Mouse (Mus musculus) forebrain, embryonic 15.5 days (tissue): ENCODE results near the gene Tsen15. TPM values are rescaled to one million over a fixed set of nuclear protein-coding genes. Genes with fewer than 3 reads are reported as not detected.

ENCODE experiments used
- ATAC-seq: fragments of 200-750 bp; cut with Nextera tagmentation; replicated peaks from 2 replicates; pipeline ENCODE4 v1.8.0; 2017; ENCODE audit warnings: mild to moderate bottlenecking, moderate TSS enrichment, moderate library complexity
- H3K27ac ChIP-seq: fragments of 300-500 bp; sonication (generic); replicated peaks from 2 replicates; pipeline ENCODE4 v1.5.1; 2015; ENCODE audit warnings: mild to moderate bottlenecking, inconsistent platforms
- H3K27me3 ChIP-seq: fragments of 300-500 bp; sonication (generic); 2 replicates; pipeline ENCODE4 v1.6.1; 2015; ENCODE audit warnings: inconsistent platforms
- H3K36me3 ChIP-seq: fragments of 300-500 bp; sonication (generic); 2 replicates; pipeline ENCODE4 v1.6.1; 2015; ENCODE audit warnings: mild to moderate bottlenecking, inconsistent platforms
- H3K4me1 ChIP-seq: fragments of 300-500 bp; sonication (generic); 2 replicates; pipeline ENCODE4 v1.6.1; 2015; ENCODE audit warnings: inconsistent platforms
- H3K4me2 ChIP-seq: fragments of 300-500 bp; sonication (generic); replicated peaks from 2 replicates; pipeline ENCODE4 v1.6.1; 2015; ENCODE audit warnings: mild to moderate bottlenecking, inconsistent platforms
- H3K4me3 ChIP-seq: fragments of 300-500 bp; sonication (generic); 2 replicates; pipeline ENCODE4 v1.5.1; 2015; ENCODE audit warnings: mild to moderate bottlenecking, inconsistent platforms
- H3K9ac ChIP-seq: fragments of 300-500 bp; sonication (generic); replicated peaks from 2 replicates; pipeline ENCODE4 v1.6.1; 2015; ENCODE audit warnings: mild to moderate bottlenecking, inconsistent platforms
- H3K9me3 ChIP-seq: fragments of 300-500 bp; sonication (generic); 2 replicates; pipeline ENCODE4 v1.6.1; 2016; ENCODE audit warnings: inconsistent platforms
- WGBS: fragments of 180-500 bp; shearing (Covaris S2); methylation state at CpG from one replicate; pipeline ENCODE4 v1.1.7; 2015; ENCODE audit warnings: mixed read lengths; 5-methylcytosine and 5-hydroxymethylcytosine counted together
- polyA plus RNA-seq: library from polyadenylated mRNA; unstranded; fragments of >200 nt; fragmentation: Nextera tagmentation; extraction: Ambion mirVana; gene quantifications from 2 replicates; pipeline ENCODE4 v1.2.1, GENCODE M21; 2015

Gene Tsen15
- polyA plus RNA-seq: 43.0 and 45.0 TPM in 2 replicates

- Histone ChIP-seq H3K9me3 (no peaks in the 10 kb centered on the region), H3K4me1 (peaks cover 11% of the 10 kb centered on the region), H3K4me3 (peak within 1 kb of the TSS; percentile 95), H3K27me3 (no peaks in the 10 kb centered on the region), H3K36me3 (no peaks in the 10 kb centered on the region), H3K9ac (peak within 1 kb of the TSS; percentile 91), H3K27ac (no peak within 1 kb of the TSS), H3K4me2 (peak within 1 kb of the TSS; percentile 88)
- peak; percentile 97 for ATAC-seq
- WGBS: under 1% methylated on average over 57 of the region's 57 CpGs
Measured at GRCm38 (mm10) chr1:152386188-152386835, at the start of gene Tsen15. Gene Tsen15, minus strand, starts transcription at chr1:152386688.

- Histone ChIP-seq H3K4me1 (no peaks in the 10 kb centered on the region), H3K36me3 (no peaks in the 10 kb centered on the region), H3K4me3 (no peak overlapping the region), H3K9me3 (no peaks in the 10 kb centered on the region), H3K4me2 (no peak overlapping the region), H3K27me3 (no peaks in the 10 kb centered on the region), H3K9ac (no peak overlapping the region), H3K27ac (no peak overlapping the region)
- no peak for ATAC-seq
- 83% methylated on average over 4 of the region's 4 CpGs for WGBS
Measured at GRCm38 (mm10) chr1:152434166-152434565, 47.7 kb upstream of the Tsen15 start.

GRCm38 (mm10) chr1:152429805-152430204, 43.3 kb upstream of the Tsen15 start:
- Histone ChIP-seq H3K27ac (no peak overlapping the region), H3K9me3 (no peaks in the 10 kb centered on the region), H3K4me3 (no peak overlapping the region), H3K27me3 (no peaks in the 10 kb centered on the region), H3K36me3 (no peaks in the 10 kb centered on the region), H3K4me1 (no peaks in the 10 kb centered on the region), H3K9ac (no peak overlapping the region), H3K4me2 (no peak overlapping the region)
- no peak for ATAC-seq
- WGBS: 90% methylated on average over 7 of the region's 7 CpGs

- Histone ChIP-seq H3K4me1 (no peaks in the 10 kb centered on the region), H3K4me2 (peak overlapping the region; percentile 24), H3K27ac (no peak overlapping the region), H3K27me3 (no peaks in the 10 kb centered on the region), H3K9ac (no peak overlapping the region), H3K4me3 (no peak overlapping the region), H3K36me3 (no peaks in the 10 kb centered on the region), H3K9me3 (no peaks in the 10 kb centered on the region)
- ATAC-seq: peak; percentile 51; the same call in 1 of the 2 replicates
- WGBS: 20% methylated on average over 12 of the region's 12 CpGs
Measured at GRCm38 (mm10) chr1:152427912-152428581, 41.6 kb upstream of the Tsen15 start.

- H3K4me1 ChIP-seq: no peaks in the 10 kb centered on the region
- H3K9me3 ChIP-seq: no peaks in the 10 kb centered on the region
- H3K27ac ChIP-seq: no peak overlapping the region
- ATAC-seq: no peak
- no peak overlapping the region for H3K9ac ChIP-seq
- no peak overlapping the region for H3K4me2 ChIP-seq
- WGBS: 91% methylated on average over 3 of the region's 3 CpGs
- H3K4me3 ChIP-seq: no peak overlapping the region
- H3K27me3 ChIP-seq: no peaks in the 10 kb centered on the region
- no peaks in the 10 kb centered on the region for H3K36me3 ChIP-seq
Measured at GRCm38 (mm10) chr1:152423052-152423451, 36.6 kb upstream of the Tsen15 start.

GRCm38 (mm10) chr1:152422295-152422694, 35.8 kb upstream of the Tsen15 start:
- Histone ChIP-seq H3K9ac (no peak overlapping the region), H3K27me3 (no peaks in the 10 kb centered on the region), H3K27ac (no peak overlapping the region), H3K4me3 (no peak overlapping the region), H3K9me3 (no peaks in the 10 kb centered on the region), H3K36me3 (no peaks in the 10 kb centered on the region), H3K4me1 (no peaks in the 10 kb centered on the region), H3K4me2 (no peak overlapping the region)
- no peak for ATAC-seq
- WGBS: 66% methylated on average over 3 of the region's 3 CpGs

GRCm38 (mm10) chr1:152417602-152418001, 31.1 kb upstream of the Tsen15 start:
- no peak overlapping the region for H3K4me3 ChIP-seq
- ATAC-seq: no peak
- 58% methylated on average over 5 of the region's 5 CpGs for WGBS
- H3K27ac ChIP-seq: no peak overlapping the region
- 0 out of 2 replicates have a peak, but pooled peaks cover 3% of the 10 kb centered on the region for H3K9me3 ChIP-seq
- H3K4me1 ChIP-seq: peaks cover 4% of the 10 kb centered on the region
- H3K9ac ChIP-seq: no peak overlapping the region
- no peaks in the 10 kb centered on the region for H3K27me3 ChIP-seq
- H3K4me2 ChIP-seq: no peak overlapping the region
- H3K36me3 ChIP-seq: no peaks in the 10 kb centered on the region

- 86% methylated on average over 13 of the region's 13 CpGs for WGBS
- no peaks in the 10 kb centered on the region for H3K27me3 ChIP-seq
- H3K9ac ChIP-seq: no peak overlapping the region
- peaks cover 4% of the 10 kb centered on the region for H3K4me1 ChIP-seq
- no peak overlapping the region for H3K4me3 ChIP-seq
- H3K9me3 ChIP-seq: peaks cover 8% of the 10 kb centered on the region; the same call in 1 of the 2 replicates
- H3K4me2 ChIP-seq: no peak overlapping the region
- H3K27ac ChIP-seq: no peak overlapping the region
- H3K36me3 ChIP-seq: no peaks in the 10 kb centered on the region
- ATAC-seq: no peak
Measured at GRCm38 (mm10) chr1:152416306-152416904, 29.9 kb upstream of the Tsen15 start.

- Histone ChIP-seq H3K27me3 (no peaks in the 10 kb centered on the region), H3K4me2 (no peak overlapping the region)
Measured at GRCm38 (mm10) chr1:152414451-152414850, 28.0 kb upstream of the Tsen15 start.

GRCm38 (mm10) chr1:152413961-152414360, 27.5 kb upstream of the Tsen15 start:
- no peak overlapping the region for H3K4me2 ChIP-seq
- 78% methylated on average over 1 of the region's 1 CpGs for WGBS
- ATAC-seq: no peak

More at GRCm38 (mm10) chr1:152414451-152414850, 28.0 kb upstream of the Tsen15 start:
- Histone ChIP-seq H3K36me3 (no peaks in the 10 kb centered on the region), H3K9me3 (peaks cover 8% of the 10 kb centered on the region; the same call in 1 of the 2 replicates), H3K27ac (no peak overlapping the region), H3K4me3 (no peak overlapping the region), H3K9ac (no peak overlapping the region), H3K4me1 (peaks cover 18% of the 10 kb centered on the region)
- WGBS: 60% methylated on average over 10 of the region's 10 CpGs
- ATAC-seq: peak; percentile 53

GRCm38 (mm10) chr1:152413116-152413515, 26.6 kb upstream of the Tsen15 start:
- 94% methylated on average over 2 of the region's 2 CpGs for WGBS
- no peak for ATAC-seq
- no peak overlapping the region for H3K4me3 ChIP-seq
- H3K4me2 ChIP-seq: no peak overlapping the region
- no peak overlapping the region for H3K27ac ChIP-seq
- H3K9me3 ChIP-seq: peaks cover 8% of the 10 kb centered on the region; the same call in 1 of the 2 replicates
- H3K4me1 ChIP-seq: peaks cover 18% of the 10 kb centered on the region
- H3K36me3 ChIP-seq: no peaks in the 10 kb centered on the region
- no peak overlapping the region for H3K9ac ChIP-seq
- no peaks in the 10 kb centered on the region for H3K27me3 ChIP-seq

More at GRCm38 (mm10) chr1:152413961-152414360, 27.5 kb upstream of the Tsen15 start:
- Histone ChIP-seq H3K9me3 (peaks cover 8% of the 10 kb centered on the region; the same call in 1 of the 2 replicates), H3K9ac (no peak overlapping the region), H3K4me1 (peaks cover 18% of the 10 kb centered on the region), H3K4me3 (no peak overlapping the region), H3K27me3 (no peaks in the 10 kb centered on the region), H3K36me3 (no peaks in the 10 kb centered on the region), H3K27ac (no peak overlapping the region)

GRCm38 (mm10) chr1:152410657-152411056, 24.2 kb upstream of the Tsen15 start:
- no peak overlapping the region for H3K9ac ChIP-seq
- peaks cover 8% of the 10 kb centered on the region; the same call in 1 of the 2 replicates for H3K9me3 ChIP-seq
- H3K4me2 ChIP-seq: no peak overlapping the region
- no peaks in the 10 kb centered on the region for H3K36me3 ChIP-seq
- ATAC-seq: peak; percentile 80
- no peak overlapping the region for H3K27ac ChIP-seq
- H3K4me1 ChIP-seq: peaks cover 26% of the 10 kb centered on the region
- 61% methylated on average over 3 of the region's 3 CpGs for WGBS
- H3K27me3 ChIP-seq: no peaks in the 10 kb centered on the region
- H3K4me3 ChIP-seq: no peak overlapping the region
